Mouse (Mus musculus): ENCODE measurements around the gene Gabbr2.
"Not testable (repeated sequence)": the region's sequence is repeated elsewhere in the genome, so short reads cannot be mapped to it uniquely, and the experiment has no call there.

Gene Gabbr2

DNA sequence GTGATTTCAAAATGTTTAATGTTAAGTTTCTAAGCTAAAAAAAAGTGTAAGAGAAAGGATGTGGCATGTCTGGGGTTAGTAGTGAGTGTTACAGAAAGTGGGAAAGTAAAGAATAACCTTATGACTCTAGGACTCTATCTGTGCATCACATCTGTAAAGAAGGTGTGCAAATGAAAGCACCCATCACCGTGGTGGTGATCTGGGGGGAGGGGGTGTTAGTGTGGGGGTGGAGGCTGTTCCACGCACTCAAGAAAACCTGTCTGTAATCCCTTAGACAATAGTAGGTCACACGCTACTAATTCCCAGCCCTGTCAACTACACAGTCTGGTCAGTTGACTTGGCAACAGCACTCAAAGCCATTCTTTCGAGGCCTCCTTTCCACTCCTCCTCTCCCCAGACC, 350.4 kb downstream of the Gabbr2 start:
- DNase-seq, result no peak

DNA sequence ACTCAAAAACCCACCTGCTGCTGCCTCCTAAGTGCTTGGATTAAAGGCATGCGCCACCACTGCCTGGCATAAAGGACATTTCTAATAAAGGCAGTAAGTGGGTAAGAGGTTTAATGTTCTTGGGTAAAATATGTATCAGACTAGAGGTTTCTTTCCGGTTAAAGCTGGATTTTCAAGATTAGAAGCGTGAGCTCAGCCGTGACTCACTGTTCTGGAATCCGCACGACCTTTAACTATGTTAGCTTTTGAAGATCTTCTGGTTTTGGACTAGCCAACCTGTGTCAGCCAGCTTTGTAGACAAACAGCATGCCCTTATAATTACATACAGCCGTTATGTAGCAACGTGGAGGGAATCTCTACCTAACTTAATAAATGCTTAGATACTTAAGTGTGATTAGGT, 351.8 kb downstream of the Gabbr2 start:
- no peak for DNase-seq

DNA sequence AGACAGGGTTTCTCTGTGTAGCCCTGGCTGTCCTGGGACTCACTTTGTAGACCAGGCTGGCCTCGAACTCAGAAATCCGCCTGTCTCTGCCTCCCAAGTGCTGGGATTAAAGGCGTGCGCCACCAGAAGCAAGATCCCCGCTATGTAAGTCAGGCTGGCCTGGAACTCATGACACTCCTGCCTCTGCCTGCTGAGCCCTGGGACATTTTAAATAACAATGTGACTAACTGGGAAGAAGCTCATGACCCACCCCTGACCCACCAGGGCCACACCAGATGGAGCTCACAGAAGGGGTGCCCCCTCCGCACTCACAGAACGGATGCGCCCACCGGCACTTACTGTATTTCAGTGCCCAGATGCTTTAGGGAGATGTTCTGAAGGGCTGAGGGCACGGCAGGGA, 354.4 kb downstream of the Gabbr2 start:
- DNase-seq, result not testable (repeated sequence)

DNA sequence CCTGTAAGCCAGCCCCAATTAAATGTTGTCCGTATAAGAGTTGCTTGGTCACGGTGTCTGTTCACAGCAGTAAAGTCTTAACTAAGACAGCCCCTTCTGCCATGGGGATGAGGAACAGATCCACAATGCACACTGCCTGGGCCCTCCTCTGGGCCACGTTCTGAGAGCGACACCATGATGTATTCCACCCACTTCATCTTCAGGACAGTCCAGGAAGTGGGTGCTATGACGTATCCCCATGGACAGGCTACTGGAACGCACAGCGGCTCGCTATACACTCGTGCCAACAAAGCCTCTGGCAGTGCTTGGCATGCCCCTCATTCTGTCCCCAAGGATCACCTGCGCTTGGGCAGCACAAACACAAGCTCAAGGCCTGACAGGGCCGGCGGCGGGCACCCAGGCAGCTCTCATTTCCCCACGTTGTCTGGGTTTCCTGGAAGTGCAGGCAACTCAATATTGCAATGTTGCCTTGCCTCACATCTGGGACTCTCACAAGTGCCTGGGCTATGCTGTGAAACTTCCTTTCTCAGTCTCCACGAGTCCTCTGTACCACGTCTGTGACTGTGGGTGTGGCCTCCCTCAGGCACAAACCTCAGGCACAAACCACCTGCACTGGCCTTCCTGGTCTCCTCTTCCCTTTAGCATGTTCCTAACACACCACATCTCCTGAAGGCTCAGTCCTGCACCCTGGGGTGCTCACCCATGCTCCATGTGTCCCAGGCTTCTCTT, 355.8 kb downstream of the Gabbr2 start:
- no peak for DNase-seq

DNA sequence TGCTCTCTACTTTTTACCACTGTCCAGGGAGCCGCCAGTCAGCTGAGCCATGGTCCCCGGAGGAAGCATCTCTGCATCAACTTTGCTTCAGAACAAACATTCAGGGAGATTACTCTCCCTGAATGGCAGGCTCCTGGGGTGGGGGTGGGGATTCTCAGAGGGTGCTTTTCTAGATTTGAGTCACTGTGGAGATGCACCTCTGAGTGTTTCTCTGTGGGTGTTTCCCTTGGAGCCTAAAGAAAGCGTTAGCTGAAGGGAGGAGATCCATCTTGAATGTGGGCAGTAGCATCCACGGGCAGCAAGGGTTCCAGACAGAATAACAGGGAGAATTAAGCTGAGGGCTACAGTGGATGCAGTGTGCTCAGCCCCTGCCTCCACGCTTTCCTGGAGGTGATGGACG, 356.8 kb downstream of the Gabbr2 start:
- DNase-seq, result no peak

DNA sequence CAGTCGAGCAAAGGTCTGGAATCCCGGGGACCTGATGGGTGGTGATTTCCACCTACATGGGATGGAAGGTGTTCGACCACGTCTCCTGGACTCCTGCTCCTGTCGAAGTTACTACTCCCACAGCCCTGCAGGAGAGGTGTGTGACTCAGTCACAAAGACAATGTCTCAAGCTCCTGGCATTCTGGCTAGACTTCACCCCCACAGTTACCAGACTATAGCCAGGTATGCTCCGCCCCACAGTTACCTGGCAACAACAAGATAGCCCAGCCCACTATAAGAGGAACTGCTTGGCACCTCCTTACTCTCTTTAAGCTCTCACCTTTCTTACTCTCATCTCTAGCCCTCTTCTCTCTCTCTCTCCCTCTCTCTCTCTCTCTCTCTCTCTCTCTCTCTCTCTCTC, 358.1 kb downstream of the Gabbr2 start:
- not testable (repeated sequence) for DNase-seq

DNA sequence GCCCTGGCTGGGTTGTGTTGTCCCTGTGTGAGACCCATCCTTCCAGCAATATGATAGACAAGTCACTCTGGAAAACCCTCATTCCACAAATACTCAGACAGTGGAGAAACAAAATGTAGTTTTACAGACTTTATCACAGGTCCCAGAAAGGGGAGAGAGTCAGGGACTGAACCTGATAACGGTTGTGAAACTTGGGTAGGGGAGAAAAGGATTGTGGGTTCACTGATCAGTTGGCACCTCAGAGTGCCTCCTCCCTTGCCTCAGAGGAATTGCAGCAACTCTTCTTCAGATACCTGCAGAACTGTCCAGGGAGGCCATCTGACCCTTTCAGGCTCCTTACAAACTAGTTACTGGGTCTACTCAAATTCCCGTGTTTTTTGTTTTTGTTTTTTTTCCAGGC, 359.2 kb downstream of the Gabbr2 start:
- no peak for DNase-seq

DNA sequence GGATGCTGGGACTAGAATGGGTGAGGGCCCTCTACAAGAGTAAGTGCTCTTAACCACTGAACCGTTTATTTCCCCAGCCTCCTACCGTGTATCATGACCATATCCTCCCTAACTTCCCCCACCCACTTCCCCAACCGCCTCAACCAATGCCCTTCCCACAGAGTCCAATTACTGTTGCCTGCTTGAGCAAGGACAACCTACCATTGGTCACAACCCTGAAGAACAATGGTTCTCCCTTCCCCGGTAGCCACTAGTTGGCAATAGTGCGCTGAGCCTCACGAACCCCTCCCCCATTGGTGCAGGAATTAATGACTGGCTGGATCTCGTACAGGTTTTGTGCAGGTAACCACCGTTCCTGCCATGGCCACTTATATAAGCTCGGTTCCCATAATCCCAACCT, 361.3 kb downstream of the Gabbr2 start:
- no peak for DNase-seq

DNA sequence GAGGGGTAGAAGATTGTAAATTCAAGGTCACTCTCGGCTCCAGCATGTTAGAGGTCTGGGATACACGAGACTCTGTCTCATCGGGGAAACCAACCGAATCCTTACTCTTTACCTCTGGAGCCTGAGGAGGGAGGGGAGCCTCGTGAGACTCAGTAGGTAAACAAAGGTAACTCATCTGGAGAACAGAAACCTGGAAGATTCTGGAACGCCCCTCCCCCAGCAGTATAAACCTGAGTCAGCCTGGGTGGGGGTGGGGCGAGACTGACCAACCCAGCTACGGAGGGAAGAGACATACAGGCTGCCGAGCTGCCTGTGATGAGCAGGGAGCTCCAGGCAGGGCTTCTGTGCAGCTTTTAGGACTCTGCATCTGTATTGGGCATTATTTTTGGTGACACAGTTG, 362.8 kb downstream of the Gabbr2 start:
- DNase-seq, result no peak

DNA sequence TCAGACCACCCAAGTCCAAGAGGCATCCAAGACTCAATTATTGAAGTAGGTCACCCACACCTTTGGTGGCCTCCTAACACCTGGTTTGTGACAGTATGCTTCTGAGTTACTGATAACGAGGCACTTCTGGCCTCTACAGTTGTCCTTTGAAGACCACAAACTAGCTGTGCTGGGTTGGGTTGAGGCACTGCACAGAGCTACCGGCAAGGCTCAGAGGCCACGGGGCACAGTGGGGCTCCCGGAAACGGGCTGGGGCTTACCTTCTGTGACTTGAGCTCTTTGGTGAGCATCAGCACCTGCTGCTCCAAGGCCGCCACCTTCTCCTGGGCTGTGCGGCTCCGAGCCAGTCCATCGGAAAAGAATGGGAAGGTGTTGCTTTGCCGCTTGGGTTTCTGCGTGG, 363.6 kb downstream of the Gabbr2 start:
- no peak for DNase-seq

DNA sequence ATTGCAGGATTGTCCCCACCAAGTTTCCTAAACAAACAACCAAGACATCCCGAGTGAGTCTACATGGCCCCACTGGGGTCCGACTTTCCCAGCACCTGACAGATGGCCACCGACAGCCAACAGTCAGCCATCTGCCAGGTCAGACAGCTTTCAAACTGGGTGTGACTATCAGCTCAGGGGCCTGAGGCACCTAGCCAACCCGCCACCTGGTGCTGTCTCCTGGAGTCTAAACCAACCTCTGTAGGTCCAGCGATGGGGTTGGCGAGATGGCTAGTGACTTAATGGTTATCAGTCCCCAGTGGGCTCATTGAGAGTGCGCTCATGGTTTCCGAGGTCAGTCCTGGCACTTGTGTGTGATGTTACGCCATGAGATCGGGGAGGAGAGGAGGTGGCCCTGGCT, 366.6 kb downstream of the Gabbr2 start:
- DNase-seq, result peak; percentile 85

DNA sequence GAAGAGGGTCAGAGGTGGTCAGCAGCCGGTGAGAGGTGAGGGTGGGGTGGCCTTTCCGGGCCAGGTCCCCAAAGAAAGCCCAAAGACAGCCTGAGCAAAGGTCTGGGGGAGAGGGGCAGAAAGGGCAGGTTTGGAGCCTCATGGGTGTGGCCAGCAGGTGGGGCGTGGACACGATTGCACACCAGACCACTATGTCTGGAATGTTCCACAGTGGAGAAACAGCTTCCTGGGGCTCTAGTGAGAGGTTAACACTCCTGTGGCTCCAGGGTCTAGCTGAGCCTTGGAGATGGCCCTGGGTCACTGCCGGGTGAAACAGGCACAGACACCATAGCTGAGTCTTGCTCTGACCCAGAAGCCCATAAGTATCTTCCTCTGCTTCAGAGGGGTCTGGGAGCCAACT, 368.7 kb downstream of the Gabbr2 start:
- DNase-seq, result no peak

DNA sequence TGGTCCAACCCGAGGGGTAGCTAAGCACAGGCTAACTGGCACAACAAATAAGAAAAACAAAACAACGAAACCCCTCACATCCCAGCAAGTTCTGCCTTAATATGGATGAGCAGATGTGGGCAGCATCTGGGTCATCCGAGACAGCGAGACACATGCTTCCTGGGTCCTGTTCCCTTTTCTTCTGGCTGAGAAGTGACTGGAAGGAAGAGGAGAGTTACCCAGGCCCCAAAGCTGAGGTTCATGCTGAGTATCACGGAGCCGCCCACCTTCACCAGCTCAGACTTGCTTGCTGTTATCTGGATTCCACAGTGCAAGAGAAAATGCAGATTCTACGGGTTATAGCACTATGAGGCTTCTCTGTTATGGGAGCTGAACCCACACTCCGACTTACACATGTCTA, 370.7 kb downstream of the Gabbr2 start:
- DNase-seq, result no peak

DNA sequence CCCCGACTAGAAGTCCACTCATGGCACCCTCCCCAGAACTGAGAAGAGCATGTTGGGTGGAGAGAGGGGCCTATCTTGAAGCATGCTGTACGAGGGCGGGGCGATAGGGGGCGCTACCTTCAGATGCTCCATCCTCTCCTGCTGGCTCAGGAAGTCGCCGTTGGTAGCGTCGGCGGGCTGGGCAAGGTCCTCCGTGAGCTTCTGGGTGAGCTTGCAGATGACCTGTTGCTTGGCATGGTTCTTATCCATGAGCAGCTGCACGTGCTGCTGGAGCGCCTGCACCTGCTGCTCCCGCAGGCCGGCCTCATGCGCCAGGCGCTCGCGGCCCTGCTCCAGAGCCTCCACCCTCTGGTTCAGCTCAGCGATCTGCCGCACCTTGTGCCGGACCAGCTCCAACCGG, 371.3 kb downstream of the Gabbr2 start:
- DNase-seq, result peak; percentile 36 to 48

DNA sequence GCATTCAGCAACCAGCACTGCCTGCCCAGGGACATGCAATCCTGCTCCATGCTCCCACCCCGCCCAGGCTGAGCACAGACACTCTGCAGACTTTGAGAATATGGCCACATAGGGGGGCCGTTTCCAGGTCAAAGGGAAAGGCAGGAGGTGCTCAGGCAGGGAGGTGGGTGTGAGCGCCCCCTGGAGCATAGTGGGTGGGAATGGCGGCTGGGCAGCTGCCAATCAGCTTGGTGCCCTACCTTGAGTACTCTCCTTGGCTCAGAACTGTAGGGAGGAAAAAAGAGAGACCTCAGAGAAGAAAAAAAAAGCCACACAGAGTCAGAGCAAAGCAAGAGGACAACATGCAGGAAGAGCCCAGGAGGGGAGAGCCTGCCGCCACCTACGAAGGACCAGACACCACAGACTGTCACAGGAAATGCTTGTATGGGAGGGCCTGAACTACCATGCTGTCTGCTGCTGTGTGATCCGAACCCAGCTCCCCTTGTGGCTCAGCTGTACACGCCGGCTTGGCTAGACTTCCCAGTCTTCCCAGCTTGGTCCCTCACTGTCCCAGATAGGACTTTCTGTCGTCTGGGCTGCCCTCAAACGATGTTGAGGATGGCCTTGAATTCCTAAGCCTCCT, 373.4 kb downstream of the Gabbr2 start:
- no peak for DNase-seq

DNA sequence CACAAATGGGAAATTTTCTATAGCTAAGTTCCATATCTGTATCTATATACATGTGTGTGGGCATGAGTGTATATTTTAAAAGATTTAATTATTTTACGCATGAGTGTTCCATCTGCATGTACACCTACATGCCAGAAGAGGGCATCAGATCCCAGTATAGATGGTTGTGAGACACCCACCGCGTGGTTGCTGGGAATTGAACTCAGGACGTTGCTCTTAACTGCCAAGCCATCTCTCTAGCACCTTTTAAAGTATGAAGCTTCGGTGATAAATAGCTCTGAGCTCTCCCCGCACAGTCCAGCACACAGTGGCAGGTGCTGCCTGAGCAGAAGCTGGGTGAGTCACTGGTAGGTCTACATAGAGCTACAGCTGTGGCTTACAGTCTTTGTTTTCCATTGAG, 374.3 kb downstream of the Gabbr2 start:
- no peak for DNase-seq

DNA sequence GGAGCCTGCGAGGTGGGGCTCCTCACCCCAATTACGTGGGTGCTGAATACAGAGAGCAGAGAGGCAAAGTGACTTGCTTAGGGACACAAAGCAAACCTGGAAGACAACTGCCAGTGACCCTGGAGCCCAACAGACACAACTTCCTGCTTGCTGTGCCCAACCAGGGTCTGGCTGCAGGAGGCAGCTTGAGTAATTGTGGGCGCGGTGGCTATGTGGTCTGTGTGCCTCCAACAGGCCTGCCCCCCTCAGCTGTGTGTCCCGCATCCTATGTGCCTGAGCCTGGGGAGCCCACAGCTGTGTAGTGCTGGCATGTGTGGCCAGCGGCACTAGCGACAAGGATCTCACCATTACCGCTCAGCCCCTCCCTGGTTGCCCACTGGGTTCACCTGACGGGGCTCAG, 377.0 kb downstream of the Gabbr2 start:
- DNase-seq, result no peak

DNA sequence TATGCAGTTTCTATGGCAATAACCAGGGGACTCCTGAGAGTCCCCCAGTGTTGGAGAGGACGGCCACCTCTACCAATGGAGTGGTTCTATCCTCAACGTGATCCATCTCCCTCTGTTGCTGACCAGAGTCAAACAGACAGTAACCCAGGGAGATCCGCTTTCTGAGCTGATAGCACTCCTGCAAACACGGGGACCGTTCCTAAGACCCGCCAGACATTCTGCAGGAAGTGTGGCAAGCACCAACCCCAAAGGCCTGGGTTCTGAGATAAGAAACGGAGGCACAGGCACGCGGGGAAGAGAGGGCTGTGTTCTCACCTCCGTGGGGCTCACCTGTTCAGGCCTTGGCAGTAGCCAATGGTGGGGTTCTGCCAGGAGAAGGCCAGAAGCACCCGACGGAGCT, 378.1 kb downstream of the Gabbr2 start:
- no peak for DNase-seq

Measured in cerebellum, postnatal 36 days (tissue).